Mouse (Mus musculus): Measurements from ENCODE around the gene Kptn.

Kptn gene

DNA sequence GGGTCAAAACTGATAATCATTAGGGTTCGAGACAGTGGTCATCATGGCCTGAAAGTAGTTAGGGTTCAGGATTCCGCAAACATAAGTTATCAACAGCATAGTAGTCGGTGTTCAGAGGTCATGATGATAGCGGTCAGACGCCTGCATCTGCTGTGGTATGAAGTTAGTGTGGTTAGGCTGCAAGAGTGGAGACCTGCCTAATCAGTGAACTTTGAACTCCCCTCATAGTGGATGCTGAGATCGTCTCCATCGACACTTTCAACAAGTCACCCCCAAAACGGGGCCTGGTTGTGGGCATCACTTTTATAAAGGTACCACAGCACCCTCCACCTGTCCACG, 536 bp downstream of the Kptn start:
- no peak for DNase-seq (ENCODE audit: low read depth)

DNA sequence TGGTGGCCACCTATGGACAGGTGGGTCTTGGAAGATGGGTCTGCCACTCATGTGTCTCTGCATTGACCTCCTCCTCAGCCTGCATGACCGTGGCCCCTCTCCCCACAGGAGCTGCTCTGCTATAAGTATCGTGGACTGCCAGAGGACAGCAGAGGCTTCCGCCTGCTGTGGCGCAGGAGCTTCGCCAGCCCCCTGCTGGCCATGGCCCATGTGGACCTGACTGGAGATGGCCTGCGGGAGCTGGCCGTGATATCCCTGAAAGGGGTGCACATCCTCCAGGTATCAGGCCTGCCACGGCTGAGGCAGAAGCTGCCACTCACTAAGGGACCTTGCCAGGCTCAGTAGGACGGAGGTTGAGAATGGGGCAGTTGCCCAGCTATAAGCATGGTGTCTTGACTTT, 6.1 kb downstream of the Kptn start:
- DNase-seq (ENCODE audit: low read depth): no peak

GRCm38 (mm10) chr7:16128344-16128743, 8.6 kb downstream of the Kptn start:
- no peak for DNase-seq (ENCODE audit: low read depth)

- no peak for DNase-seq (ENCODE audit: low read depth)
Observed at GRCm38 (mm10) chr7:16128899-16129298, 9.2 kb downstream of the Kptn start.

DNA sequence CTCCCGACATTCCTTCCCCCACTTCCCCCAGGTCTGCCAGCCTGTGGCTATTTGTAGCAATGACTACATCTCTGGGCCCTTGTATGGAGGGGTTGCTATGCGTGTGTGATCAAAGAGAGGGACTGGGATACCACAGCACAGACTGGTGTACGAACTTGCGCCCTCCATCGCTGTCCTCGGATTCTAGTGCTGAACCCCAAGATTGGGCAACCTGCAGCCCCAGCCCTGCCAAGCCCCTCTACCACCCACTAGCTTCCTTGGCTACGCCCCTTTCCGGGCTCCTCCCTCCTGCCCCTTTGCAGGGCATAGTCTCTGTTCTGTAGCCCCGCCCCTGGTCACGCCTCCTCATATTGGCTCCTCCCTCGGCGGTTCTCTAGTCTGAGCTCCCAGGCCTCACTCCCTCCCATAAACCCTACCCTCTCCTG, 9.7 kb downstream of the Kptn start, which contains the start of gene Slc8a2:
Slc8a2 (plus strand) TSS at position 406 of the 425 bp plus-strand sequence.
- peak; percentile 61 for DNase-seq (ENCODE audit: low read depth)

DNA sequence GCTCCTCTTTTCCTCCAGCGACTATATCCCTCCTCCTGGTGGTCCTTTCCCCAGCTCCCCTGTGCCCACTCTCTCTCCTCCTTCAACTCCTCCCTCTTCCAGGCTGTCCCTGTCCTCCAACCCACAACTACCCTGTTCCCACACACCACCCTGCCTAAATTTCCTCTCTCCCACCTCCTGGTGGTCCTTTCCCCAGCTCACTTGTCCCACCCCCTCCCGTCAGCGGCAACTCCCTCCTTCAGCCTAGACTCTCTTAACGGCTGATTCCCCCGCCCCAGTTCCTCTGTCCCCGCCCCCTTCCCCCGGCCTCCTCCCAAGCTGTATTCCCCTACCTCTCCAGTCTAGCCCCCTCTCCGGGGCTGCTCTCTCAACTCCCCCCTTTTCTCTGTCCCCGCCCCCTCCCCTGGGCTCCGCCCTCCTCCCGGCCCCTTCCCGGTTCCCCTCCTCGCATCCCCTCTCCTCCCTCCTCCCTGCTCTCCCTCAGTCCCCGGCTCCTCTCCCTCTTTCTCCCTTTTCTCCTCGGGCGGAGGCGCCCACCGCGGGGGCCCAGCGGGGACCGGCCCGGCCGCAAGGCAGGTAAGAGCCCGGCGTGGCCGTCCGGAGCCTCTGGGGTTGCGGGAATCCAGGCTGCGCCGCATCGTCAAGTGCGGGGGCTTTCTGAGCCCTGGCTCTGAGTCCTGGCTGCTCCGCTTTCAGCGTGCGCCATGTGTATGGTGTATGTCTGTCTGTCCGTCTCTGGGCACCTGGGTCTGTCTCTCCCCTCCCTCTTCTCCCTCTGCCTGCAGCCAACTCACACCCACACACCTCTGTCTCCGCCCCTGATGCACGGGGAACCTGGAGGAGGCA, 10.4 kb downstream of the Kptn start:
- no peak for DNase-seq (ENCODE audit: low read depth)

DNA sequence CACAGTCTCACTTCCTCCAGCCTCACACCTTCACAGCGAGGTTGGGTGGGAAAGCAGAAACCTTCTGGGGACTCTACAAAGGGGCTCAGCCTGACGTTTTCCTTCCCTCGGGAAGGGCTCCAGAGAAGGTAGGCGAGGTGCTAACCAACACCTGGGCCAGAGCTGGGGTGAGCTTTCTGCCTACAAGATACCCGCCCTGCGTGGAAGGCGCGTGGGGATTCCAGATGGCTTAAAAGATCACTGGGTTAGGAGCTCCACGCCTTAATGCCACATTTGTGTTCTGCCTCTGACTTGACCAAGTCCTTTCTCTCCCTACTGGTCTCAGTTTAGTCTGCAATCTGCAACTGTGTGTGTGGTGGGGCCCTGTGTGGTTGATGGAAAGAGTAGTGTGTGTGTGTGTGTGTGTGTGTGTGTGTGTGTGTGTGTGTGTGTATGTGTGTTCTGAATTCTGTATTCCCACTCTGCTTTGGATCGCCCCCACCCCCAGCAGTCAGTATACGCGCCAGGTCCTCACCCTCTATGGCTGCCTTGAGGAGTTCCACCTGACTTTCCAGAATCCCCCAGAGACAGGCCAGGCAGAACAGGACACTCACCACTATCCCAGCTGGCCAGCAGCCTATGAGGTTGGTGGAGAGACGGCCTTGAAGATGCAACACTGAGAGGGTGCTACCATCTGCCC, 11.4 kb downstream of the Kptn start:
- no peak for DNase-seq (ENCODE audit: low read depth)

DNA sequence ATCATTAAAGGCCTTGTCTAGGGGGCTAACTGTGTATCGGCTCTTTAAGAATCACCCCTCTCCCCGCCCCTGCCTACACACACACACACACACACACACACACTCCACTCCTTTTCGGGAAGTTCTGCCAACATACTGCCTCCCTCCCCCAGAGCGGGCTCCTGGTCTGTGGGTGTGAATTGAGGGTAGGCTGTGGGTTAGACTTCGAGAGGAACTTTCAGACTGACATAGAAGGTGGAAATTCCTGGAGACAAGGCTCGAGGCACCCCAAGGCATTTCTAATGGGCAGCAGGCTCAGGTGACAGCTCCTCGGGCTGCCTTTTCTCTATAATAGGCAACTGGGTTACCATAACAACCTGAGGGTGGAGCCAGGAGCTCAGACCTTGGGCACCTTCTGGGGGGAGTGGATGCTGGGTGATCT, 12.5 kb downstream of the Kptn start:
- no peak for DNase-seq (ENCODE audit: low read depth)

DNA sequence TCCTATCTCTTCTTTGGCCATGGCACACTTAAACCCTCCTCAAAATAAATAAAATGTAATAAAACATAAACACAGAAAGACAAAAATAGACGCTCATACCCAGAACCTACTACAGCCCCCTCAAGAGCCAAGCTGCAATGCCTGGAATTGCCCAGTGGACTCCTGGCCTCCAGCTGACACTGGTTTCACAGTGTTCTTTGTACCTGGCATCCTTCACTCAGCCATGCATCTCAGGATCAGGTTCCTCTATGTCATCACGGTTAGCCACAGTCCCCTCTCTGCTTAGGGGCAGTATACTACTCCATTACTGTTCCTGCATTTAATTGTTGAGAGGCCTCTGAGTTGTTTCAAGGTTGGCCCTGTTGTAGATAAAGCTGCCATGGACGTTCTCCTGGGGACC, 13.2 kb downstream of the Kptn start:
- no peak for DNase-seq (ENCODE audit: low read depth)

- DNase-seq (ENCODE audit: low read depth): no peak
Observed at GRCm38 (mm10) chr7:16133691-16134090, 14.0 kb downstream of the Kptn start.

GRCm38 (mm10) chr7:16134951-16135392, 15.3 kb downstream of the Kptn start:
- no peak for DNase-seq (ENCODE audit: low read depth)

DNA sequence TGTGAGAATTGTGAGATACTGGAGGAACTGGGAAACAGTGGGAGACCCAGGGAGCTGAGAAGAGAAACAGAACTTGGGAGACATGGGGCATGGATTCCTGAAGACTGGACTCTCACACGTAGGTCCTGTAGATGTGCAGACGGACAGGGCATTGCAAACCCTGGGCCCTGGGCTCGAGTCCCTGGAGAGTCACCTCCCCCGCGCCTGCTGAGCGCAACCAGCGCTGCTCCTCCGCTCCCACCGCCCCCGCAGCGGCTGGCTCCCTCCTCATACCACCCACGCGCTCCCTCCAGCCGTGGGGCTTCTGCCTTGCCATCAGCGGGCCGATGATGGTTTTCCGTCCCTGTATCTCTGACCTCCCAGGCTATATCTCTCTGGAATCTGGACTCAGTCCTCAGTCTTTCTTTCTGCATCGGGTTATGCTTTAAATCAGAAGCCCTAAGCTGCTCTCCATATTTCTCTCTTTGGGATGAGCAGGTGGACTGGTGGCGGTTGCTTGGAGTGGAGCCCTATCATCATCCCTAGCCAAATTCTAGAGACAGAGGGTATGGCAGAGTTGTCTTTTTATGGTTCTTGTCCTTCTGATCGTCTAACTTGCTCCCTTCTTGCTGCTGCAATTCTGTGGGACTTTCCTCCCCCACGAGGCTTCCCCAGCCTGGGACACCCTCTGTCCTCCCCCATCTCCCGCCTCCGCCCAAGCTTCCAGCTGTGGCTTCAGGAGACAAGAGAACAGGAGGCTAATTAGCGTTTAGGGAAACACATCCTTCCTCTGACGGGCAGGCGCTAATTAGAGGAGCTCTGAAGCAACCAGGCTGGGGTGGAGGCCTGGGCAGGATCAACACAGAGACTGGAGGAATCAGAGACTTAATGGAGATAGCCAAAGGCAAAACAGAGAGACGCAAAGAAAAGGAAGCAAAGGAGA, 27.1 kb downstream of the Kptn start:
- no peak for DNase-seq (ENCODE audit: low read depth)

- peak; percentile 59 for DNase-seq (ENCODE audit: low read depth)
Observed at GRCm38 (mm10) chr7:16147643-16148042, 27.9 kb downstream of the Kptn start.

GRCm38 (mm10) chr7:16149241-16149640, 29.5 kb downstream of the Kptn start:
- no peak for DNase-seq (ENCODE audit: low read depth)

DNA sequence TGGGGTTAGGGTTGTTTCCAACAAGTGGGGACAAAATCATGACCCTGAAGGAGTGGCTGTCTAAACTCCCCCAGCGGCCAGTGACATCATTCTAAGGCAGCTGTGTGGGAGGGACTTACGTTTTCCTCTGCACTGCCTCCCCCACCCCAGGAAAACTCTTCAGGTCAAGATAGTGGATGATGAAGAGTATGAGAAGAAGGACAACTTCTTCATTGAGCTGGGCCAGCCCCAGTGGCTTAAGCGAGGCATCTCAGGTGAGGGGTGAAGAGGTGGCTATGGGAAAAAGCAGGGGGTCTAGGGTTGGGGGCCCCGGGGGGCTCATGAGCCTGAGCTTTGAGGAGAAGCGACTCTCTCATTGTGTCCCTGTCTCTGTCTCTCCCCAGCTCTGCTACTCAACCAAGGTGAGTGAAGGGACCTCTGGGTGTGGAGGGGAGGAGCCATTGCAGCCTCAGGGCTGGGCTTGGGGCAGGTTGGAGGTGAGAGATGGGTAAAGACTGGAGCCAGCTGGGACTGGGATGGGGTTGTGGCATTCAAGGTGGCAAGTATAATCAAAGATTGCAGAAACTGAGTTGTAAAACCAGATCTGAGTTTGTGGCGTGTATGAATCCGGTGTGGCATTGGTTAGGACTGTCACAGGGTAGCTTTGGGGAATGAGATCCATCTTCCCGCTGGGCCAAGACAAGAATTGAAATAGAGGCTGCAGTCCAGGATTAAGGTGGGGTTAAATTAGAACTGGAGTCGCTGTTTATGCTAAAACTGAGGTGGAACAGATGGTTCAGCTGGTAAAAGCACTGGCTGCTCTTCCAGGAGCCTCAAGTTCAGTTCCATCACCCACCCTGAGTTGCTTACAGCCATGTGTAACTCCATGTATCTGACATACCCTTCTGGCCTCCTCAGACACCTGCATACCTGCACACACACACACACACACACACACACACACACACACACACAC, 30.8 kb downstream of the Kptn start:
- DNase-seq (ENCODE audit: low read depth): no peak

- DNase-seq (ENCODE audit: low read depth): peak; percentile 70
Observed at GRCm38 (mm10) chr7:16153522-16153921, 33.8 kb downstream of the Kptn start.

GRCm38 (mm10) chr7:16155132-16155872, 35.6 kb downstream of the Kptn start:
- no peak for DNase-seq (ENCODE audit: low read depth)

DNA sequence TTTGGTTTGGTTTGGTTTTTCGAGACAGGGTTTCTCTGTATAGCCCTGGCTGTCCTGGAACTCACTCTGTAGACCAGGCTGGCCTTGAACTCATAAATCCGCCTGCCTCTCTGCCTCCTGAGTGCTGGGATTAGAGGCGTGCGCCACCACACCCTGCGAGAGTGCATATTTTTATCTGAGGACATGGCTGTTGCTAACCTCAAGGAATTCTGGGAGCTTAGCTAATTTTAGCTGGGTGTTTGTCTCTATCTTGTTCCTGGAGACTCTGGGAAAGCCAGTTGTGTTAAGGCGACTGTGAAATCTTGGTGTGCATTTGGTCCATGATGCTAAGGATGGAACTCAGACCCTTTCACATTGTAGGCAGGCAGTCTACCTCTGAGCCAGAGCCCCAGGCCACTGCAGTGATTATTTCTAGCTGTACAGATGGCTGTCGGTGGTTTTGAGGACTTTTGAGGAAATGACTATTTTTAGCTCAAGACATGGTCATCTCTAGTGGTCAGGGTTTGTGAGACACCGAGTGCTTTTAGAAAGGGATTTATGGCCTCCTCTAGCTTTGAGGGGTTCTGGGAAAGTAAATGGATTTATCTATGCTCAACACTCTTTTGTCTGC, 36.5 kb downstream of the Kptn start:
- DNase-seq (ENCODE audit: low read depth): no peak

GRCm38 (mm10) chr7:16158735-16159134, 39.0 kb downstream of the Kptn start:
- no peak for DNase-seq (ENCODE audit: low read depth)

DNA sequence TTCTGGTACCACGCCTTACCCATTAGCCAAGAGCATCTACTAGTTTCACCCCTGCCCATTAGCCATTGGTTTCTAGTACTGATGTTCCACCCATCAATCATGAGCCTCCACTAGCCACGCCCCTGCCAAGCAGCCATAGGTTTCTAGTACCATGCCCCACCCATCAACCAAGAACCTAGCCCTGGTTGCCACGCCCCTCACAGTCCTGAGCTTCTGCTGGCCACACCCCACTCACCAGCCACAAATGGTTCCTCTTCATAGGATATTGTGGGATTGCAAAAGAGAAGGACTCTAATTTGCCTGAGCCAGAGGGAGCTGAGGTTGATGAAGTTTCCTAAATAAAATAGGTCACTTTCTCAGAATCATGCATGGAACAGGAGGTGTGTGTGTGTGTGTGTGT, 41.0 kb downstream of the Kptn start:
- no peak for DNase-seq (ENCODE audit: low read depth)

All from induced T-regulatory cell, adult 2 months (primary cell).